Mouse (Mus musculus): ENCODE measurements around the gene Cfap74.

Cfap74 gene

GRCm38 (mm10) chr4:155505671-155506295 is 96.8 kb downstream of the Cfap74 start:
- no peak for DNase-seq

GRCm38 (mm10) chr4:155508614-155509013 is 99.6 kb downstream of the Cfap74 start:
- DNase-seq, result no peak

- DNase-seq, result no peak
These were observed 102.0 kb downstream of the Cfap74 start for GRCm38 (mm10) chr4:155510981-155511380.

- DNase-seq, result no peak
These were observed 105.8 kb downstream of the Cfap74 start for GRCm38 (mm10) chr4:155514810-155515209.

All from kidney, adult 9 months (tissue).